Mouse (Mus musculus) neural tube, embryonic 11.5 days (tissue): Measurements from ENCODE around the gene AC124108.1. TPM values are rescaled to one million over a fixed set of nuclear protein-coding genes. Genes with fewer than 3 reads are reported as not detected.
A peak's percentile ranks its signal among the peaks of the same experiment; 100 is the strongest.

Source experiments
- ATAC-seq: fragments of 200-750 bp; cut with Nextera tagmentation; 2 replicates; pipeline ENCODE4 v1.8.0; 2017; ENCODE audit warnings: moderate number of reproducible peaks, mild to moderate bottlenecking, moderate TSS enrichment, moderate library complexity; ENCODE audit not compliant: insufficient read depth, low FRiP score, low TSS enrichment
- DNase-seq: peaks from one replicate; pipeline ENCODE4 v3.0.0-alpha.2; 2015; ENCODE audit warnings: low spot score
- H3K27ac ChIP-seq: fragments of 300-500 bp; sonication (generic); 2 replicates; pipeline ENCODE4 v1.5.1; 2014; ENCODE audit warnings: low read depth, mild to moderate bottlenecking, low read length
- H3K27me3 ChIP-seq: fragments of 300-500 bp; sonication (generic); 2 replicates; pipeline ENCODE4 v1.6.1; 2014; ENCODE audit warnings: mild to moderate bottlenecking, low read length, mixed read lengths; ENCODE audit not compliant: control insufficient read depth, insufficient read depth
- H3K36me3 ChIP-seq: fragments of 300-500 bp; sonication (generic); 2 replicates; pipeline ENCODE4 v1.6.1; 2014; ENCODE audit warnings: mild to moderate bottlenecking, low read length, moderate library complexity, mixed read lengths; ENCODE audit not compliant: control insufficient read depth, insufficient read depth
- H3K4me1 ChIP-seq: fragments of 300-500 bp; sonication (generic); 2 replicates; pipeline ENCODE4 v1.6.1; 2014; ENCODE audit warnings: low read length, mixed read lengths; ENCODE audit not compliant: control insufficient read depth, insufficient read depth
- H3K4me2 ChIP-seq: fragments of 300-500 bp; sonication (generic); 2 replicates; pipeline ENCODE4 v1.6.1; 2014; ENCODE audit warnings: low read depth, mild to moderate bottlenecking, moderate library complexity
- H3K4me3 ChIP-seq: fragments of 300-500 bp; sonication (generic); 2 replicates; pipeline ENCODE4 v1.5.1; 2014; ENCODE audit warnings: low read depth, low read length
- H3K9ac ChIP-seq: fragments of 300-500 bp; sonication (generic); 2 replicates; pipeline ENCODE4 v1.6.1; 2014; ENCODE audit warnings: mild to moderate bottlenecking, low read length
- H3K9me3 ChIP-seq: fragments of 300-500 bp; sonication (generic); 2 replicates; pipeline ENCODE4 v1.6.1; 2016; ENCODE audit warnings: low read length; ENCODE audit not compliant: control insufficient read depth
- WGBS: fragments of 180-500 bp; shearing (Covaris S2); extraction: QIAGEN DNeasy Blood & Tissue Kit; methylation state at CpG from one replicate; pipeline ENCODE4 v1.1.7; 2014; 5-methylcytosine and 5-hydroxymethylcytosine counted together
- polyA plus RNA-seq: library from polyadenylated mRNA; unstranded; fragments of >200 nt; fragmentation: Nextera tagmentation; extraction: Ambion mirVana; gene quantifications from 2 replicates; pipeline ENCODE4 v1.2.1, GENCODE M21; 2014

Gene AC124108.1
- polyA plus RNA-seq, 1 experiment from 2014 or later = 2.2 TPM

DNA sequence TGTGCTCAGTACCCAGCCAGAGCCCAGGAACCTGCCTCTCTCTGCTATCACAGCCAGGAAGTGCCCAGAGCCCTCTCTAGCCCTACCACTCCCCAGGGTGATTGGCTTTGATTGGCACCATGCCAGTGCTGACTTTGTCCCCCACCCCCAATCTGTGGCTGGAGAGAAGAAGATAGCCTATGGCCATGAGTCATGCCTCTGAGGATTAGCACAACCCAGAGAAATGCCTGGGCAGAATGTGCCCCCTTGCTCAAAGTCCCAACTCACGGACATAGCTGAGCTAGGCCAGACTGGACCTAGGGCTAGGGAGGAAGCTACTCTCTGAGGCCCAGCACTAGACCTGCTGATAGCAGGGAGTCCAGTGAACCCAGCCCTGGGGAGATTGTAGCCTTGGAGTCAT, 41.1 kb upstream of the AC124108.1 start:
- Histone ChIP-seq H3K4me2 (no peak overlapping the region), H3K4me3 (no peak overlapping the region), H3K27ac (no peak overlapping the region), H3K9me3 (no peaks in the 10 kb centered on the region), H3K36me3 (no peaks in the 10 kb centered on the region), H3K9ac (no peak overlapping the region), H3K4me1 (no peaks in the 10 kb centered on the region), H3K27me3 (no peaks in the 10 kb centered on the region)
- DNase-seq (no peak), ATAC-seq (no peak)
- WGBS = 81% methylated on average over 1 of the region's 1 CpGs

DNA sequence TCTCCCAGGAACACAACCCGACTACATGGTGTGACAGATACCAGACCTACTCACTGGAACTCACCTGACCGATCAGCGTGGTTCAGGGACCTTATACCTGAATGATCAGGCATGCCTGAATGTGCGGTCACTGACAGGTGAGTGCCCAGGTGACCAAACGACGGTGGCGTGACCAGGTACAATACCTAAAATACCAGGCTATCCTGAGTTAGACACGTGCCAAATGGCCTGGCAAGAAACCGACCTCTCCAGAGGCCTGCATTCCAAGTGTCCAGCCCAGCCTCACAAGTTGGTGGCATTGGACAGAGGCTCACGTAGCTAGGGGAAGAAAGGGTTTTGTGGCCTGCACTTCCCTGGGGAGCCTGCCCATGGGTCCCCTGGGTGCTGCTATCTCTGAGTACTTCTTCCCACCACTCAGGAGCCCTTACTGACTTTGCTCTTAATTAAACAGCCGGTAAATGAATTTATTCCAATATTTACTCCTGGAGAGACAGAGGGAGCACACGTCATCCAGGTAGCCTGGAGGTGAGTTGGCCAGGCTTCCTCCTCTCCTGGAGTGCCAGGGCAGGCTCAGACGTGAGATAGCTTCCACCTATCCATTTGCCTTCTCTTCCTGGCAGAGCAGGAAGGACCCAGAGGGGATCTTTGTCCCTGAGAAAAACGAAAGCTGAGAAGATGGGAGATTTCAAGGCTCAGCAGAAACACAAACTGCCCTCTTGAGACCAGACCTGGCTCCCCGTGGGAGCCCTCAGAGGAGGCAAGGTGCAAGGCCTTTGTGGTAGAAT, 40.2 kb upstream of the AC124108.1 start:
- Histone ChIP-seq H3K4me3 (no peak overlapping the region), H3K9me3 (no peaks in the 10 kb centered on the region), H3K9ac (no peak overlapping the region), H3K4me2 (no peak overlapping the region), H3K36me3 (no peaks in the 10 kb centered on the region), H3K27ac (no peak overlapping the region), H3K4me1 (no peaks in the 10 kb centered on the region), H3K27me3 (no peaks in the 10 kb centered on the region)
- no peak for DNase-seq
- 76% methylated on average over 15 of the region's 15 CpGs for WGBS
- no peak for ATAC-seq

DNA sequence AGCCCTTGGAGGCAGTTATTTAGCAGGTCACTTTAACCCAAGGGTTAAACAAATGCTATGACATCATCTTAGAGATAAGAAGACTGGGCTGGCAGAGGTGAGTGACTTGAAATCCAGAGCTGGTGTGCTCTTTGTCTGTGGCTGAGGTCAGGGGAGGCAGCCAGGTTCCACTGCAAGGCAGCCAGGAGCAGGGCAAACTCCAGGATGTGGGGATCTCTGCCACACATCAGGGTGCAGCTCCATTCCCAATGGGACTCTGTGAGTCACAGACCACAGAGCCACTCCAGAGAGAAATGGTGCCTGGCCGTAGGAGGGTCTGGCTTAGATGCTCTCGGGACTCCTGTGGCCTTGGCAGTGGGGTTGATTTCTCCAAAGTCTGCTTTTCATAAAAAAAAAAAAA, 39.3 kb upstream of the AC124108.1 start:
- no peak overlapping the region for H3K27ac ChIP-seq

DNA sequence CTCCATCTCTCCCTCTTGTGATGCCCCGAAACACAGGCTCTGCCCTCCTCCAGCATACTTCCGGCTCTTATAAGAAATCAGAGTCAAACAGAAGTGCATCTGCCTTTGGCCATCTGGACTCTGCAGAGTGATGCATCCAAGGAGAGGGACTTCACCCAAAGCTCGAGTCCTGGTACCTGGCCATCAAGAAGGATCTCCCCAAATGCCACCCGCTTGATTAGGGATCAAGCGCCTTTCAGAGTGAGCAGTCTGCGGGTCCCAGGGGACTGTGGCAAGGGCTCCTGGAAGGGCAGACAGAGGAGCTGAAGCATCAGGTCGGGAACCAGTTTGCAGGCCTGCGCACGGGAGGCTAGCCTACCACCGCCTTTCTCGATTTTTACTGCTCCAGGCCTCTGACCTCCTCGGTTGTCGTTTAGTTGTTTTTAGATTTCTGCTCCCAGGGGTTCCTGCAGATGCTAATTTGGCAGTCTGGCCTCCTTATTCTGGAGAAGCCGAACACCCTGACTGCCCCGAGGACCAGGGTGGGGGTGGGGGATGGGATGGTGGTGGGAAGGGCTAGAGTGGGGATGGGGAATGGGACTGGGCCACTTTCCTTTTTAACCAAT, 38.1 kb upstream of the AC124108.1 start:
- no peak for DNase-seq
- Histone ChIP-seq H3K4me1 (no peaks in the 10 kb centered on the region), H3K36me3 (no peaks in the 10 kb centered on the region), H3K9me3 (no peaks in the 10 kb centered on the region), H3K27ac (no peak overlapping the region), H3K27me3 (no peaks in the 10 kb centered on the region), H3K9ac (no peak overlapping the region), H3K4me3 (no peak overlapping the region), H3K4me2 (no peak overlapping the region)
- 30% methylated on average over 15 of the region's 15 CpGs for WGBS
- ATAC-seq = no peak

More for the DNA sequence above, 39.3 kb upstream of the AC124108.1 start:
- H3K9ac ChIP-seq = no peak overlapping the region
- H3K4me1 ChIP-seq = no peaks in the 10 kb centered on the region
- no peaks in the 10 kb centered on the region for H3K9me3 ChIP-seq
- no peak overlapping the region for H3K4me2 ChIP-seq
- H3K36me3 ChIP-seq = no peaks in the 10 kb centered on the region
- ATAC-seq (no peak), DNase-seq (no peak)
- no peaks in the 10 kb centered on the region for H3K27me3 ChIP-seq
- no peak overlapping the region for H3K4me3 ChIP-seq
- WGBS = 79% methylated on average over 2 of the region's 2 CpGs

DNA sequence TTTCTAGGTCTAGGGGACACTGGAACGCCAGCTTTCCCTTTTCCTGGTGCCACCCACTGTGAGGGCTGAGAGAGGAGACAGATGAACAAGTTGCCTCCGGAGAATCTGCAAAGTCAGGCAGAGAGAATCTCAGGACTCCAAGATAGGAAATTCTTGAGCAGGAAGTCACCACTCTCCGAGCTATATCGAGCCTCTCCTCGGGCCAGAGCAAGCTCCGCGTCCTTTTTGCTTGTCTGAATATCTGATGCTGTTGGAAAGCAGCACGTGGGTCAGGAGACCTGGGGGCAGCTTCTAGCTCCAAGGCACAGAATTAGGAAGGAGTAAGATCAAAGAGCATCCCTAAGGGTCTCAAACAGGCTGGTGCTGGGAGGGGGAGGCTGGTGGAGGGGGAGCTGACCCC, 37.6 kb upstream of the AC124108.1 start:
- no peaks in the 10 kb centered on the region for H3K9me3 ChIP-seq
- H3K4me2 ChIP-seq = no peak overlapping the region
- no peaks in the 10 kb centered on the region for H3K4me1 ChIP-seq
- WGBS = 11% methylated on average over 8 of the region's 8 CpGs
- H3K4me3 ChIP-seq = no peak overlapping the region
- H3K9ac ChIP-seq = peak overlapping the region; percentile 18; the same call in 1 of the 2 replicates
- no peaks in the 10 kb centered on the region for H3K36me3 ChIP-seq
- ATAC-seq (no peak), DNase-seq (no peak)
- no peak overlapping the region for H3K27ac ChIP-seq
- no peaks in the 10 kb centered on the region for H3K27me3 ChIP-seq

DNA sequence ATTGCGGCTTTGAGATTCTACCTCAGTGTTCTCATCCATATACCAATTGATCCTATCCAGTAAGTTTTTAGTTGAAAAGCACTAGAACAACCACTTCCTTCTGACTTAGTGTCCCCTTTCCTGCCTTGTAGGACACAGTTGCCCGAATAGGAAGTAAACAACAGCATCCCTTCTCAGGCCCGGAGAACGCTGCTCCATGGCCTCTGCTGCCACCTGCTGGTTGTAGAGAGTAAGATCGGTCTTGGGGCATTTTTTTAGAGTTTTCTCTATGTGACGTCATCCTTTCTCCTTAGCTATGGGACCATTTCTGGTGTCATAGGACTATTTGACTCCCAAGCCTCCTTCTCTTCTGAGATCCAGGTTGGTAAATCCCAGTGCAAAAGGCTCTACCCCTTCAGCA, 35.5 kb upstream of the AC124108.1 start:
- Histone ChIP-seq H3K4me1 (no peaks in the 10 kb centered on the region), H3K9ac (no peak overlapping the region), H3K9me3 (no peaks in the 10 kb centered on the region), H3K36me3 (no peaks in the 10 kb centered on the region), H3K4me2 (no peak overlapping the region), H3K4me3 (no peak overlapping the region), H3K27me3 (no peaks in the 10 kb centered on the region), H3K27ac (no peak overlapping the region)
- DNase-seq (peak; percentile 88), ATAC-seq (no peak)
- 12% methylated on average over 6 of the region's 6 CpGs for WGBS

DNA sequence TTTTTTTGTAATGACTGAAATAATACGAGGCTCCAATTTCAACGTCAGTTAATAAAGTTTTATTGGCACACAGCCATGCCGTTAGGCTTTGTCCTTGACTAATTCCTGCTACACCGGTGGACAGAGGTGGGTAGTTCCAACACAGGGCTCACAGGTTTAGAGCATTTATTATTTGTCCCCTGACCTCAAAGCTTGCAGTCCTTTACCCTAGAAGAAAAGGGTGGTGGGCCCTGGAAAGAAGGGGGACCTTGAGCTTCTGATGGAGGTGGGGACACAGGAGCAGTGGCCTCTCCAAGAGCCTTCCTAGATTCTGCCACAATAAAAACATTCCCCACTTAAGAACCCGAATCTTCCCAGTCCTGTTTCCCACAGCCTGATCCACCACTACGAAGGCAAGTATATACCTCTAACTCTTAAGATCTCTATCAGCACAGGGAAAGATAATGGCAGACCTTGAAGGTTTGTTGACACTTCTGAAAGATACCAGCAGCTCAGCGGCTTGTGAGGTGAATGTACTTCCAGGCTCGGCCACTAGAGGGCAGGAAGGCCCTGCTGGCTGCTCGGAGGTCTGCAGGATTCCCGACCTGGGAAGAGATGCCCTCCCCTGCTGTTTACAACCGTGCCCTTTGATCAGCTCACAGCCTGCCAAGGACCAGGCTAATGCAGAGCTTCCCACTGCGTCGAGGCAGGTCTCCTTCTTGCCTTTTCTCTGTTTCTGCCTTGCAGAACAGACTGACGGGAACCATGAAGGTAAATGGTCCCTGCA, 34.1 kb upstream of the AC124108.1 start:
- DNase-seq (peak; percentile 86), ATAC-seq (peak; percentile 73)
- H3K9ac ChIP-seq = peak overlapping the region; percentile 35
- 20% methylated on average over 14 of the region's 14 CpGs for WGBS
- H3K9me3 ChIP-seq = no peaks in the 10 kb centered on the region
- H3K27ac ChIP-seq = no peak overlapping the region
- H3K4me1 ChIP-seq = no peaks in the 10 kb centered on the region
- H3K36me3 ChIP-seq = no peaks in the 10 kb centered on the region
- no peak overlapping the region for H3K4me2 ChIP-seq
- no peaks in the 10 kb centered on the region for H3K27me3 ChIP-seq
- H3K4me3 ChIP-seq = no peak overlapping the region

DNA sequence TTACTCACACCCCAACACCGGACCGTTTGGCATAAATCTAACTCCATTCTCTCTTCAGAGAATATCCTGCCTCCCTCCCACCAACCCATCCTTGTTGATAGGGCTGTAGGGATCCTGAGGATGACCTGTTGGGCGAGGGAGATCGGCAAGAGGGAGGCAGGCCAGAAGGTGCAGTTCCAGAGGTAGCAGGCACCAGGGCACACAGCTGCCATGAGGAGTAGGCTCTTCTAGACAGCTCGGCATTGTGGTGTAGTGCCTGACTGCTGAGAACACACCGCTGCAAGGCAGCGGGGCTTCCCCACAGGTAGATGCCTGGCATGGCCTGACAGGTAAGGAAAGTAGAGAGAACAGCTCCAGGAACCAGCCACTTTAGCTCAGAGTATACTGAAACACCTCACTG, 33.4 kb upstream of the AC124108.1 start:
- WGBS = 21% methylated on average over 7 of the region's 7 CpGs
- no peak for ATAC-seq
- no peaks in the 10 kb centered on the region for H3K27me3 ChIP-seq

More for the DNA sequence above, 33.4 kb upstream of the AC124108.1 start:
- no peak overlapping the region for H3K4me2 ChIP-seq
- no peaks in the 10 kb centered on the region for H3K9me3 ChIP-seq
- H3K4me3 ChIP-seq = no peak overlapping the region
- no peak for DNase-seq
- no peak overlapping the region for H3K27ac ChIP-seq
- H3K36me3 ChIP-seq = no peaks in the 10 kb centered on the region
- H3K4me1 ChIP-seq = no peaks in the 10 kb centered on the region
- peak overlapping the region; percentile 35 for H3K9ac ChIP-seq
